Mouse (Mus musculus) splenic B cell, adult 2 months (primary cell): Measurements from ENCODE around the gene Agpat3.

Source experiments
- DNase-seq: peaks from one replicate; pipeline ENCODE4 v3.0.0-alpha.2; 2011; ENCODE audit warnings: low read depth, low spot score
- H3K27me3 ChIP-seq: 2 replicates; pipeline ENCODE4 v1.6.1; 2012; ENCODE audit warnings: mild to moderate bottlenecking, low read length, moderate library complexity, mixed read lengths; ENCODE audit not compliant: control insufficient read depth, poor library complexity, insufficient read depth, severe bottlenecking
- H3K36me3 ChIP-seq: 2 replicates; pipeline ENCODE4 v1.6.1; 2012; ENCODE audit warnings: mild to moderate bottlenecking, low read length, moderate library complexity, mixed read lengths; ENCODE audit not compliant: control insufficient read depth, poor library complexity, insufficient read depth, severe bottlenecking

The Agpat3 gene

DNA sequence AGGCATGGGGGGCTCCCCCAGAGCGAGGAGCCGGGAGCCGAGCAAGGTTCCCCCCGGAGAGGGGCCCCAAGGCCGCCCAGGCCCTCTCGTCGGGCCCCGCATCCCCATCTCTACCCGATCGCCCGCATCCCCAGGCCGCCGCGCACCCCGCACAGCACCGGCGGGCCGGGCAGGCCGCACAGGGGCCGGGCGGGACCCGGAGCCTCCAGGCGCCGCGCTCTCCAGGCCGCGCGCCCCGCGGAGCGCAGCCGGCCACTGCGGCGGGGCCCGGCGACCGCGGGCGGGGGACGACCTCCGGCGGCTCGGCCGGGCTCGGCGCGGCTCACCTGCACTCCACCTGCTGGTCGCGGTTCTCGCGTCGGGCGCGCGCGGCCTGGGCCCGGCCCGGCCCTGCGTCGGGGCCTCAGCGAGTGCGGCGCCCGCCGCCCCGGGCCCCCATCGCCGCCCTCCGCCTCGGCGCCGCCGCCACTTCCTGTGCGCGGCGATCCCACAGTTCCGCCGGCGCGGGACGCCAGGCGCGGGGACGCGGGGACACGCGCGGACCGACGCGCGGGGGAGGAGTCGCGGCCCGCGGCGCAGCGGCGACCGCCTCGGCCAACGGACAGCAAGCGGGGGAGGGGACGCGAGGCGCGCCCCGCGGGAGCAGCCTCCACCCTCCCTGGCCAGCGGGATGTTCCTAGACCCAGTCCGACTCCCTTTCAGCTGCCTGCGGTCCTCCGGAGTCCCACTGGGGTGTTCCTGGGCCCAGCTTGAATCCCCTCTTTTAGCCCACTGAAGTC lies at the start of gene Agpat3:
TSS of gene Agpat3 (minus strand) at position 603 of the 779 bp plus-strand sequence.
- Histone ChIP-seq H3K36me3 (no peaks in the 10 kb centered on the region), H3K27me3 (no peaks in the 10 kb centered on the region; the same call in 1 of the 2 replicates)
- peak; percentile 69 for DNase-seq

GRCm38 (mm10) chr10:78401127-78401526 lies 48.8 kb upstream of the Agpat3 start:
- no peak for DNase-seq
- H3K36me3 ChIP-seq = peaks cover 11% of the 10 kb centered on the region

GRCm38 (mm10) chr10:78399090-78399657 lies 46.9 kb upstream of the Agpat3 start:
- H3K36me3 ChIP-seq = peaks cover 9% of the 10 kb centered on the region
- DNase-seq = peak; percentile 83
- H3K27me3 ChIP-seq = no peaks in the 10 kb centered on the region

More at GRCm38 (mm10) chr10:78401127-78401526, 48.8 kb upstream of the Agpat3 start:
- no peaks in the 10 kb centered on the region for H3K27me3 ChIP-seq

GRCm38 (mm10) chr10:78396625-78396885 lies 44.3 kb upstream of the Agpat3 start:
- H3K36me3 ChIP-seq = peaks cover 2% of the 10 kb centered on the region; the same call in 1 of the 2 replicates
- DNase-seq = no peak

DNA sequence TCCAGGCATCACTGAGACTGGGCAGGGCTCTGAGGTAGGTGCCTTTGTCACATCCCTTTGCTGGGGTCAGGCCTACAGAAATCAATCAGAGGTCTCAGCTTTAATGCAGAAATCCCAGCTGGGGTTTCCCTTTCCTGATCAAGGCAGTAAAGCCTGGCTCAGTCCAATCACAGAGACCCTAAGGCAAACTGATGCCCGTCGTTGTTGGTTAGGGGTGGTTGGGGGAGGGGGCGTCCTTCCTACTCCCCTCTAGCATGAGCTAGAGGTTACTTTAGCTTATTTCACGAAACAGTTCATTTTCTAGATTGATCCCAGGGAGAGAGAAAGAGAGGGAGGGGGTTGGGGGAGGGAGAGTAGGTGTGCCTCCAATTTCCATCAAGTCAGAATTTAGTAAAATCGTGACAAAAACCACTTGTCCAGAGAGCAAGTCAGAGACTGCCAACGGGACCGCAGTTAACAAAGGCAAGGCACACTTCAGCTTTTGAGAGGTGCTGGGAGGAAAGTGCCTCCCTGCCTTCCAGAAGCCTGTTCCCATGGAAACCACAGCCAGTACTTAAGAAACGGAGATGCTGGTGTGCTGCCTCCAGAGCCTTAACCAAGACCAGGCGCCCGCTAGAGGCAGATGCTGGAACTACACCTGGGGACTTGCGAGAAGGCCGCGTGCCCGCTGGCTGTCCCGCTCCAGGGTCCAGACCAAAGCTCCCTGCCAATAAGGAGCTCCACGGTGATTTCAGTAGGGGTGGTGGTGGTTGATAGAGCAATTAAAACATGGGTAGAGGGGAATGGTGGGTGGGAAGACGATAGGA lies 43.7 kb upstream of the Agpat3 start:
- DNase-seq = peak; percentile 93
- Histone ChIP-seq H3K36me3 (peaks cover 2% of the 10 kb centered on the region; the same call in 1 of the 2 replicates), H3K27me3 (no peaks in the 10 kb centered on the region)

More at GRCm38 (mm10) chr10:78396625-78396885, 44.3 kb upstream of the Agpat3 start:
- H3K27me3 ChIP-seq = no peaks in the 10 kb centered on the region

GRCm38 (mm10) chr10:78395377-78395776 lies 43.1 kb upstream of the Agpat3 start:
- H3K36me3 ChIP-seq = no peaks in the 10 kb centered on the region; the same call in 1 of the 2 replicates
- no peaks in the 10 kb centered on the region for H3K27me3 ChIP-seq
- no peak for DNase-seq

- no peaks in the 10 kb centered on the region for H3K36me3 ChIP-seq
- DNase-seq = peak; percentile 86
- no peaks in the 10 kb centered on the region for H3K27me3 ChIP-seq
Measured at GRCm38 (mm10) chr10:78392072-78392471, 39.8 kb upstream of the Agpat3 start.

DNA sequence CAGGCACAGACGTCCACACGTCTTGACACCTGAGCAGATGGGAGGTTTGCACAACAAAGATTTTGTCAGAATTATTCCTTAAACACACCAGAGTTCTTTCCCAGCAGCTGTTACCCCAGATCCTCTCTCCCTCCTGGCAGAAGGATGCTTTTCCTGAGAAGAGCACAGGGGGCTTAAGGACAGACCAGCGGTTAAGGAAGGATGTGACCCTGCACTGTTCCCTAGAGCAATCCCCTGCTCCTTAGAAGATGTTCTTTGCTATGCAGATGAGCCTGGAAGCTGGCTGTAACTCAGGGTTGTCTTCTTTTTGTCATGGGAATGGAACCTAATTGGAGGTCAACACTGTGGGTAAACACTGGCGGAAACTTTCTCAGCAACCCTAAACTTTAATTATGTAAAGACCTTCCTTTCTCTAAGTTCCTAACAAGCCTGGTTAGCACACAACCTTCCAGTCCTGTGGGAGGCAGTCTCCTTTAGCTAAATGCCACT lies 38.7 kb upstream of the Agpat3 start:
- H3K27me3 ChIP-seq = no peaks in the 10 kb centered on the region
- no peak for DNase-seq
- no peaks in the 10 kb centered on the region for H3K36me3 ChIP-seq

- no peak for DNase-seq
- no peaks in the 10 kb centered on the region for H3K36me3 ChIP-seq
- no peaks in the 10 kb centered on the region for H3K27me3 ChIP-seq
Measured at GRCm38 (mm10) chr10:78388216-78388980, 36.1 kb upstream of the Agpat3 start.

DNA sequence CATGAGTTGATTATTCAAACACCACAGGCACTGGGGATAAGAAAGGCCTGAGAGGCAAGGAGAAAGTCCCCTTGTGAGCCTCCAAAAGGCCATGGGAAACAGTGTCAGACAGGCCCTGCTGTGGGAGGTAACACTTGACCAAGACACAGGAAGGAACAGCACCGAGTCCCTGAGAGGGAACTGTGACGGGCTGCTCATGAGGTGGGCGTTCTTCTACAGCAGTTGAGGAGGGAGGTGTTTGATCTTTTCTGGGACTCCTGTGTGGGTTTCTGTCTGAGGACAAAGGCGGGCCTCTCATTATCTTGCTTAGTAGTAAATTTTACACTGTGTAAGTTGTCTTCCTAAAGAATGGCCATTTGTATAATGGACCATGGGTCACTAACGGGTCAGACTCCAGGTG lies 33.2 kb upstream of the Agpat3 start:
- Histone ChIP-seq H3K27me3 (no peaks in the 10 kb centered on the region), H3K36me3 (no peaks in the 10 kb centered on the region)
- DNase-seq = no peak

- H3K36me3 ChIP-seq = no peaks in the 10 kb centered on the region
- no peak for DNase-seq
- no peaks in the 10 kb centered on the region for H3K27me3 ChIP-seq
Measured at GRCm38 (mm10) chr10:78383567-78383966, 31.3 kb upstream of the Agpat3 start.

DNA sequence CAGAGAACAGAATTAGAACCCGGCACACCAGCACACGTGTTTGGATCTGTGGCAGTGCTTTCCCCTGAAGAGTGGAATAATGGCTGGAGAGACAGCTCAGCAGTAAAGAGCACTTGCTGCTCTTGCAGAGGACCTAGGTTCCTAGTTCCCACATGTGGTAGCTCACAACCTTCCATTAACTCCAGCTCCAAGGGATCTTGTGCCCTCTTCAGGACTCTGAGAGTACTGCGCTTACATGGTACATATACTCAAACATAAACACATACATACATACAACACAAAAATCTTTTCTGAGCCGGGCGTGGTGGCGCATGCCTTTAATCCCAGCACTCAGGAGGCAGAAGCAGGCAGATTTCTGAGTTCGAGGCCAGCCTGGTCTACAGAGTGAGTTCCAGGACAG lies 26.2 kb upstream of the Agpat3 start:
- no peaks in the 10 kb centered on the region for H3K27me3 ChIP-seq
- peak; percentile 31 for DNase-seq

DNA sequence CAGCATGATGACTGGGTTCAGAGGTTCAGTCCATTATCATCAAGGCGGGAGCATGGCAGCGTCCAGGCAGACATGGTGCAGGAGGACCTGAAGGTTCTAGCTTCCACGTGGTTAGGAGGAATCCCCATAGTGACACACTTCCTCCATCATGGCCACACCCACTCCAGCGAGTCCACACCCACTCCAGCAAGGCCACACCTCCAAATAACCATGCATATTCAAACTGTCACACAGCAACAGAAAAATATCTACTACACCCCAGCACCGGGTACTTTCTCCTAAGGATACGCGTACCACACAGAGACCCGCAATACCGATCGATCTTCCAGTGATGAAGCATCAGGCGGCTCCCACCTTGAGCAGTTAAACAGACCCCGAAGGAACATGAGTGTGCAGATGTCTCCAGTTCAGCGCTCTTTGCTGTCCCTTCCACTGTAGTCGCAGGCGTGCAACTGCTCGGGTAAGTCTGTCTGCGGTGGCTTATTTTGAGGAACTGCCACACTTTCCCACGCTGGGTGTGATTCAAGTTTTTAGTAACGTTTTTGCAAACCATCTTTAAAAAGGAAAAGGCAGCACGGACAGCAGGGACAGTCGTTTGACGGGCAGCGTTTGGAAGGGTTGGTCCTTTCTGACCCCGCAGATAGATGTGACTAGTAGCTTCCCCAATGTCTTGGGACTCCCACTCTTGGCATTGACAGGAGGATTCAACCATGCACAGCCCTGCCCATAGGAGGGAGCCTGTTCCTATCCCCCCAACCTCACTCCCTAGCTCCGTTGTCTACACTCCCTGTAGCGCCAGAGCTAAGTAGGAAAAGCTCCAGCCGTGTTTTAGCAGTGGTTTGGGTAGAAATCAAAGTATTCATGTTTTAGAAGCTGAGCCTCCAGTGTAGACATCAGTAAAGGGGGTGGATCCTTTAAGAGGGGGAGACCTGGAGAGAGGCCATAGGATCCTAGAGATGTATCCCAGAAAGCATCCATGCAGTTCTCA lies 20.7 kb upstream of the Agpat3 start:
- H3K36me3 ChIP-seq = no peaks in the 10 kb centered on the region
- H3K27me3 ChIP-seq = no peaks in the 10 kb centered on the region
- peak; percentile 90 for DNase-seq

More for the DNA sequence above, 26.2 kb upstream of the Agpat3 start:
- no peaks in the 10 kb centered on the region for H3K36me3 ChIP-seq
